Mouse (Mus musculus) Muller cell, postnatal 12 days (primary cell): ENCODE results near the gene Acss2.
"Not testable (repeated sequence)": the region's sequence is repeated elsewhere in the genome, so short reads cannot be mapped to it uniquely, and the experiment has no call there.

Experiments used
- DNase-seq: peaks from one replicate; pipeline ENCODE4 v3.0.0-alpha.2; 2015; ENCODE audit errors: inconsistent ontology term

Gene Acss2

DNA sequence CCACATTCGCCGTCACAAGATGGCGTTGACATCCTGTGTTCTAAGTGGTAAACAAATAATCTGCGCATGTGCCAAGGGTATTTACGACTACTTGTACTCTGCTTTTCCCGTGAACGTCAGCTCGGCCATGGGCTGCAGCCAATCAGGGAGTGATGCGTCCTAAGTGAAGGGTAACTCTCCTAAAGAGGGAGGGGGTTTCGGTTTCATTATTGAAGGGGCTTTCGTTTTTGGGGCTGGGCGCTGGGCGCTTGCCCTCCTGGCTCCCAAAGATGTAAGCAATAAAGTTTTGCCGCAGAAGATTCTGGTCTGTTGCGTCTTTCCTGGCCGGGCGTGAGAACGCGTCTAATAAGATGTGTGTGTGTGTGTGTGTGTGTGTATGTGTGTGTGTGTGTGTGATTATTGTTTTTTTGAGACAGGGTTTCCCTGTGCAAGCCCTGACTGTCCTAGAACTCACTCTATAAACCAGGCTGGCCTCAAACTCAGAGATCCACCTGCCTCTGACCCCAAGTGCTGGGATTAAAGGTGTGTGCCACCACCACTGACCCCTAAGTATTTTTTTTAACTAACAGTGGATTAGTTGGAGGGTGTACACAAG lies 20.8 kb downstream of the Acss2 start:
- not testable (repeated sequence) for DNase-seq

DNA sequence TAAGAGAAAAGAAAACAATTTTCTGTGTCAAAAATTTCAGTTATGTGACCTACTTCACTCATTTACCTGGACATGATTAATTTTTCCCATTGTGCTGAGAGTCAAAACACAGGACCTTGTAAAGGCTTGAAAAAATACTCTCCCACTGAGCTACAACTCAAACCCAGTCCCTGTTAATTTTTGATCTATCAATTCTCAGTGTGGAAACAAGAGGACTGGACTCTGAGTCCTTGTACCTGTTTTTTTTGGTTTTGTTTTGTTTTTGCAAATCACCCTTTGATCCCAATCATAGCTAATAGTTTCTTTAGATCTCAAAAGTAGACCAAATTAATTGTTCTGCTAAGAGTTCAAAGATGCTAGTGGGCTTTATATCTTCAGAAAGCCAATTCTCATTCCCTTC lies 21.9 kb downstream of the Acss2 start:
- no peak for DNase-seq

DNA sequence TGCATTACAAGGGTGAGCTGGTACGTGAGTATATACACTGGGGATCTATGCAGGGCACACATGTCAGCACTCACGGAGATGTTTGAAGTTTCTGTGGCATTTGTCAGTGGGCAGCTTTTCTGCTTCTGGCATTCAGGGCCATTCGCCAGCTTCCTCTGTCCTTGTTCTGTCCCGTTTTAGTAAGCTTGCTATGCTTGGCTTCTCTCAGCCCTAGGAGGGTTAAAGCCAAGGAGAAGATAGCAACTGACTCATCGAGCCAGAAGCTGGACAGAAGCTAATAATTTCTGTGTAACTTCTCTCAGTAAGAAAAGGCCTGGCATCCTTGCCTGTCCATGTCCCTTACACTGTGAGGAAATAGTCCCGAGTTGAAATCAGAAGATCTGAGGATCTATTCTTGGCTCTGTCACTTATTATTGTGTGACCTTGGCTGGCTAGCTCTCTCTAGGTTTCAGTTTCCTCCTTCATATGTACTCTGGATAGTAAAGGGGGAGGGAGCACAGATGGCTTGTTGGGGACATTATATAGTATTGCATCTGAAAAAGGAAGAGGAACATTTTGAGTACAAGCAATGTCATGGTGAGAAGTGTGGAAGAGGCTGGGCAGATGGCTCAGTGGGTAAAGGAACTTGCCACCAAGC lies 23.2 kb downstream of the Acss2 start:
- DNase-seq: peak; percentile 85

DNA sequence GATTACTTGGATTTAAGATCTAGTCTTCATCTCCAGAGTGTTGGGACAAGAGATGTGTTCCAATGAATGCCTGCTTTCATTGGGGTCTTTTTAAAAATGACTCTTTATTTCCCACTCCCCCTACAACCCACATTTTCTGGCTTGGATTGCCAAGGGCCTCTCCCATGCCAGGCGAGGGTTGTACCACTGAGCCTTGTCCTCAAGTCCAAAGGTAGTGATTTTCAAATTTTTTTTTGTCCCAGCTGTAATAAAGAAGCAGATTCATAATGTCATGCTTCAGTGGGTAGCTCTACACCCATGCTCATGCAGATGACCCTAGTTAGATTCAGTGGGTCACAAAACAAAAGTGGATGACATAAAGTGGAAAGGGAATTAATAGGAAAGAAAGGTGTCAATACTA lies 29.2 kb downstream of the Acss2 start:
- DNase-seq: no peak

DNA sequence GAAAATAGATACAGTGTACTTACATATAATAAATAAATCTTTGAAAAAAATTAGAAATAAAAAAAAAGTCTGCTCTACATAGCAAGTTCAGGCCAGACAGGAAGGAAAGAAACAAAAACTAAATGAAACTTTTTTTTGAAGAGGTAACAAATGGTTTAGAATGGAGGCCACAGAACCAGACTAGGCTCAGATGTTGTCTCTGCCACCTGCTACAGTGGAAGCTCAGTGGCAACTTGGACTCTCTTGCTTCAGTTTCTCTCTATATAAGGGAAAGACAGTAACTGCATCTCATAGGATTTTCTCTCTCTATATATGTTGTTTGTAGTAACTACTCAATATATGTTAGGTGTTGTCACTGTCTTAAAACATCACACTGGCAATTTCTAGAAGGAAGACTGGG lies 34.6 kb downstream of the Acss2 start:
- no peak for DNase-seq

DNA sequence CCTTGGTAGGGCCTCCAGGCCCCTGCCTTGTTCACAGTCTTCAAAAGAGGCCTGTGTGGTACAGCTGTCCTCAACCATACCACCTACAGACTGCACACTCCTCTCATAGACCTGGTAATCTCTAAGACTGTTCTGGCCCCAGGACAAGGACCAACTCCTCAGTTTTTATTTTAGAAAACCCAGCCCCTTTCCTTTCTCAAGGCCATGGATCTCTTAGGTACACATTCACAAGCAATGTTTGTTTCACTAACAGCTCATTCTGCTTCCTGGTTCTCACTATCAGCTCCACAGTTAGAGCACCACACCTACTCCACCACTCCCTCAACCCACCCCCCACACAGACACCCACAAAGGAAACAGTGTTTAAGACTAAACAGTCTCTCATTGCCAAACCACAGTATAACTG lies 35.2 kb downstream of the Acss2 start:
- DNase-seq: no peak

DNA sequence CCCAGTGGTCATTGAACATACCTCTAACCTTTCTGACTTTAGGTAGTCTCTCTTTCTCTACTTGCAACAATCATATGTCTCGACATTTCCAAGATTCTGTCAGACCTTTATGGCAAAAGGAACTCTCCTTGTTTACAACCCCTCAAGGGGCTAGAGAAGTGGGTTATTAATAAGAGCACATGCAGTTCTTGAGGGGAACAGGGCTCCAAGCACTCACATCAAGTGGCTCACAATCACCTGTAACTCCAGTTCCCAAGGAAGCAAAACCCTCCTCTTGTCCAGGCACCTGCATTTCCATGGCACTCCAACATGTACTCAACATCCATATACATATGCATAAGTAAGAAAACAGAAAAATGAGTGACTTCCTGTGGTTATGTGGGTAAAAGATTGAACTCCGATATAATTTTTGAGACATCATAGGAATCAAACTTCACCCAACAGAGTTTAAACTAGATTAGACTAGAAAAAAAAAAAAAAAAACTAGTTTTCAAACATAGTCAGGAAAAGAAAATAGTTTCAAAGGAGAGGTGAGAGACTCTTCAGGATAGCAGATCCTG lies 36.8 kb downstream of the Acss2 start:
- DNase-seq: no peak

DNA sequence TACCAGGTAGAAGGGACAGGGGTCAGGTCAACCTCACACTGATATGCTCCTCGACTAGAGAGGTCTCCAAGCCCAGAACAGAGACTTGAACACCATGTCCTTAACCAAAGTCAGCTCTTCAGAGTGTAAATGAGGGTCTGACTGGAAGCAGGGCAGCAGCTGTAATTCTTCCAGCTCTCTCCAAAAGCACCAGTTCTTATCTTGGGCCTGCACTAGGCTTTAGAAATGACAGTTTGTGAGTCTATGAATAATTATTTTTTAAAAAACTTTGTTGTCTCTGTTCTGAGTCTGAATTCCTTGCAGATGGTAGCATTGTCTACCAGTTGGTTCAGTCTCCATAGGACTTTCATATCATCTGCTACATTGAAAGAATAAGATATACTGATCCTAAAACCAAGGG lies 44.5 kb downstream of the Acss2 start:
- DNase-seq: no peak

DNA sequence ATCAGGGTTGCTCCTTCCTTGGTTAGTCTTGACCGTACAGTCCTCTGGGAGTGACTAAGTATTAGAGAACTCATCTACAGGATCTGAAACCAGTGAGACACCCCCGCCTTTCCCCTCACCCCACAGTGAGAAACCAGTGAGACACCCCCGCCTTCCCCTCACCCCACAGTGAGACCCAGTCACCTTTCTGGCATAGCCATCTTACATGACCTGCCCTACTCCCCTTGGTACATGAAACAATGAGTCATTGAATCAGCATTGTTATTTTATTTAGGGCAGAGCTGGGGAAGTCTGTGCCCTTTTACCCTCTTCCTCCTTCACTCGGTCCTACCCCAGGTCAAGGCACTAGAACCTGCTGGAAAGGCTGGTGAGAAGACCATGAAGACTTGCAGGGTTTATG lies 45.2 kb downstream of the Acss2 start:
- DNase-seq: no peak

DNA sequence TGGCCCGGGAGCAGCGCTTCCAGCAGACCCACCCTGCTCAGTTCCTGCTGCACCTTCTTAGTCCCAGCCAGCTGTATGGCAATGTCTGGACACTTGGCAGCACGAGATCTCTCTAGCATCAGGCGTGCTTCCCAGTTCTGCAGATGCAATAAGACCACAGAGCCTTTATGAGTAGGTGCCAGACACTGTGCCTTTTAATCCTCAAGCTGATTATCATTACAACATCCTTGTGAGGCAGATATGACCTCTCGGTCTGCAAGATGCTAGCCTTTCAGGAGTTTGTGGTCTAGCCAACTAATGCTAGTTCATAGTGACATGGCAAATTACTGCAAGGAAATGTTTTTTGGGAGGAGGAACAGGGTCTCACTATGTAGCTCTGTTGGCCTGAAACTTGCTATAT lies 50.0 kb downstream of the Acss2 start:
- DNase-seq: no peak

DNA sequence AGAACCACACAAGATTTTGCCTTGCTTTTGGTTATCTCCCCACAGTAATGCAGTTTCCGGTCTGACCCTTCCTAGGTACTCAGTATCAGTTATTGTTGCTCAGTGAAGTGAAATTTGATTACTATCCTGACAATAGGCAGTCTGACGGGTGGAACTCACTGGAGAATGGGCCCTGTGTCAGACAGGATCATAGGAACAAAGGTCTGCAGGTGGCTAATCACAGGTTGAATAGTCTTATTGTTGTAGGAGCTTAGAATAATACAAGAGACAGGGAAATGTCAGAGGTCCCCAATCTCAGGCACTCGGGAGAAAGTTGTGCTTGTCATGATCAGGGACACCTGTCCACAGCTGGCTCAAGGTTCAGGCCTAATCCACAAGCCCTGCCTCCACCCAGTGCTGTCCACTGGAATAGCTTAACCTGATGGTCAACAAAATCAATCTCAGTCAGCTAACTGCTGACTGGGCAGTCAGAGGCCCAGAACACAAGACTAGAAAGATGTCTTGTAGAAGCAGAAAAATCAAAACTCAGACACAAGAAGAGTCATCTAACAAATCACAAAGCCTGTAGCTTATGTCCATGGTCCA lies 51.6 kb downstream of the Acss2 start:
- DNase-seq: no peak

DNA sequence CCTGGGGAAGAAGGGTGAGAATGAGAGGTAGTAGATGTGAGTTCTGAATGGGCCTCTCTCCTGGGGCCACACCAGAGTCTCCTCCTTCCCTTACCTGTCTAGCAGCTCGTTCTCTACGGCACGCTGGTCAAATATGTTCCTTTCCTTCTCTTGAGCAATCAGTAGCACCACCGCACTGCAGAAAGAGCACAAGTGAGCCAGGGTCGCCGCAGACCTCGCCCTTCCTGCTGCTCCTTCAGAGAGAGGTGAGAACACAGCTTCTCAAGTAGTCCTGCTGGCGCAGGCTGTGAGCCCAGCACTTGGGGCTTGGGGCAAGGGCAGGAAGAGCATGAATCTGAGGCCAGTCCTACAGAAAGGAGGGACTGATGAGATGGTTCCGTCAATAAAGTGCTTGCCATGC lies 55.3 kb downstream of the Acss2 start:
- no peak for DNase-seq

DNA sequence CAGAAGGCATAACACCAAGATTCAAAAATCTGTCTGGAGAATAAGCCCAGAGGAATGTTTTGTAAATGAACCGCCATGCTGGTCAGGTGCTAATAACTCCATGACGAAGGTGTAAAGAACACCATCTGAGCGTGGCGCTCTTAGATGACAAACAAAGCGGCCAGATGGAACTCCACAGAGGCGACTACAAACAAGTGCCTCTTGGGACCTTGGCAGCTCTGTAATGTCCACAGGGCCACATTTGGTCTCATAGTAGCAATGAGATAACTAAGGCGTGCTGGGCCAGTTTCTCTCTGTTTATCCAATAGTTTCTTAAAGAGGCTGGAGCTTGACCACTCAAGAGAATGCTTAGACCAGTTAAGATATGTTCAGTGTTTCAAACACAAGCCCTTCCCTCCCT lies 56.2 kb downstream of the Acss2 start:
- DNase-seq: no peak

DNA sequence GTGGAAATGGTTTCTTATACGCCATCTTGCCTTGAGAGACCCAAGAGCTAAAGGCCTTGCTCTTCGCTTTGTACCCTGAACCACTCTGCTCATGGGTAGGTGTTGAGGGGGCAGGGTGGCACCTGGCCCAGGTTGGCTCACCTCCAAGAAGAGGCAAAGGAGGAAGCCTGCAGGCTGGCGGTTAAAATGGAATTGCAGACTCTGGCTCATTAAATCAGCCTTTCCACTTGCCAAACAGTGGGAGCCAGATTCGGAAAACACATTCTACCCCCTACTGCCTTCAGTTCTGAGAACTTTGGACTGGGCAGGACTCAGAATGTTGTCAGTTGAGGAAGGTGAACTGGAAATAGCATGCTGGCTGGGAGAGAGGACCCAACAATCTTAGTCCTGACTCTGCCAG lies 57.0 kb downstream of the Acss2 start:
- DNase-seq: no peak

DNA sequence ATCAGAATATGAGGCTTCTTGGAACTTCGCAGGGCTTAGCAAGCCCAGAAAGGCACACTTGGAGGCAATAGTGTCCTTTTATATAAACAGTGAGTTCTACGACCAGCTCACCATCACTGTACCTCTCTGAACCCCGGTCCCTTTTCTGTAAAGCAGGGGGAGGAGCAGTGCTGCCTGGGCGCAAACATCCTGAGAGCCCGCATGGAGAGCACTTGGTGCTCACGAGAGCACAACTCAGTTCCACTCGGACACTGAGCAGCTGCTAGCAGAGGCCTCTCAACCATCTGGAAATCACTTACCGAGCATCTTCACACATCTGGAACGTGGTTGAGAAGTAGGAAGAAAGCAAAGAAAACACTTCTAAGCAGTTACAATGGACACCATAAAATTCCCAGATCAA lies 58.9 kb downstream of the Acss2 start:
- DNase-seq: no peak

DNA sequence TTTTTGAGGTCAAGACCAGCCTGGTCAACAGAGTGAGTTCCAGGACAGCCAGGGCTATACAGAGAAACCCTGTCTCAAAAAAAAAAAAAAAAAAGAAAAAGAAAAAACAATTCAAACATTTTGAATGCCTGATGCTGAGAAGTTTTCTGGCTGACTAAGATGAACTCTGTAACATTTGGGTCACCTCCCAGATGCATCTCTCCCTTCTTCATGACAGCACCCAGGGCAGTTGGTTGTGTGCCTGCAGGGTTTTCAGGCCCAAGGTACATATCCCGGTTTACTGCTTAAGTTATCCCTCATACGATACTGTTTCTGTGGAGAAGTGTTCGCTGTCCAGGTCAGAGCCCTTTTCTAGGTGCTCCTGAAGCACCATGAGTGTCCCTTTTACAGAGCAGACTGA lies 62.6 kb downstream of the Acss2 start:
- no peak for DNase-seq

DNA sequence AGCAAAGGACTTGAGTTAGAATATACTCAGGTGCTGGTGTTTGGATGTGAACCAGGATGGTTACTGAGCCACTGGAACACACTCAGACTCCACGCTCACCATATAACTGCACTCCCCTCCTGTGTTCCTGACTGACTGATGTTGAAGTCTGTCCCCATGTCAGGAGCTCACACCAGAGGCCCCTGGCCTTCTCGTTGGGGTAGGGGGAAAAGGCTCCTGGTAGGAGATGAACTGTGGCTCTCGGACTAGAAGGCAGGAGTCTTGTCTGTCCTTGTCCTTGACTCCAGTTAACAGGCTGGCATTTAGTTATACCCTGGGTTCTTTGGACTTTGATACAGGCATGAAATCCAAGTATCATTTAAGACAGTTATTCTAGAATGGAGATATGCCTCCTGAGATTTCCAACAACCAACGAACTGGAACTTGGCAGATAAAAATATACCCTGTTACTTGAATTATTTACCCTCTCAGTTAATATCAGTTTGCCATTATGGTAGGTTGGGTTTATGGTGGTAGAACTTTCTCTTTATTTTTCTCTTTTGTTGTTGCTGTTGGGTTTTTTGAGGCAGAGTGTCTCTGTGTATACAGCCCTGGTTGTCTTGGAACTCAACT lies 64.7 kb downstream of the Acss2 start:
- DNase-seq: no peak

DNA sequence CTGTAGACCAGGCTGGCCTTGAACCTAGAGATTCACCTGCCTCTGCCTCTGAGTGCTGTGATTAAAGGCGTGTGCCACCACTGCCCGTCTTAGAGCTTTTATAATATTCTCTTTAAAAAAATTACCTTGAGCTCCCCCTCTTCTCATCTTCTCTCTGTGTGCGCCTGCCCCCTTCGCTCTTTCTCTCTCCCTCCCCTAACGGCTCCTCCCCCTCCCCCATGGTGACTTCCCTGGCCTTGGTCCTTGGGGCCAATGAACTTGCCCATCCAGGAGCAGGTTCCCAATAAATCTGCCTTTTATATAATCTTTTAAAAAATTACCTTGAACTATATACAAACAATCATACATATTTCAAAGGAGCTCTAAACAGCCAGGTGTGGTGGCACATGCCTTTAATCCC lies 65.2 kb downstream of the Acss2 start:
- DNase-seq: no peak

DNA sequence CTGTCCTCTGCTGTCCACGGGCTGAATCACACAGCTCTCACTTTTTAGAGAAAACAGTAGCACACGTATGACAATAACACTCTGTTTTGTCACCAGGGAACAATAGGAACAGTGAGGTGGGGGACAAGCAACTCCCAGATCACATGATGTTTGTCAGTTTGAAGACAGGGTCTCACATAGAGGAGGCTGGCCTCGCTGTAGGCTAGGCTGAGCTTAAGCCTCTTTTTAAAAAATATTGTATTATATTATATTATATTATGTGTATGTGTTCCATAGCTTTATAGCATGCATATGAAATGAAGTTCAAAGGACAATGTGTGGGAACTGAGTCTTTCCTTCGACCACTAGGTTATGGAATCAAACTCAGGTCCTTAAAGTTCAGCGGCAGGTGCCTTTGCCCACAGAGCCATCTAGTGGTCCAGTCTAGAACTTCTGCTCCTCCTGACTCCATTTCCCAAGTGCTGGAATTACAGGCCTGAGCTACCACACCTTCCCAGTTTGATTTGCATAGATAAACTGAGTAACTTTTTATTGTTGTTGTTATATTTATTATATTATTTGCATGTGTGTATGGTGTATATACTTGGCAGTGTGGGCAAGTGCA lies 66.3 kb downstream of the Acss2 start:
- peak; percentile 67 for DNase-seq

DNA sequence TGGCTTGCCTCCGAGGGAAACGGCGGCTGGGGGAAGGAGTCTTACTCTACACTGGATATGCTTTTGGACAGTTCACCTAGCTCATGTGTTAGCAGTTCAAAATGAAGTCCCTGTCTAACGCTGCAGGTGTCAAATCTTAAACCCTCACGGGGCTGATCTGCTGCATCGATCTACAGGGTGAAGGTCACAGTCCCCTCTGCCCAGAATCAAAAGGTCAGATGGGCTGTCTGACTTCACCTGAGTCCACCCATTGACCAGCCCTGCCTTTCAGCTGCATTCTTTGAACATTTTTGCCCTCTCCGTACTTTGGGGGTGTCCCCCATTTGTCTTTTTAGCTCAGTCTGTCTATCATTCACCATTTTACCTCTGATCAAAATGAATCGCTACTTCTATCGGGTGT lies 67.3 kb downstream of the Acss2 start:
- no peak for DNase-seq

DNA sequence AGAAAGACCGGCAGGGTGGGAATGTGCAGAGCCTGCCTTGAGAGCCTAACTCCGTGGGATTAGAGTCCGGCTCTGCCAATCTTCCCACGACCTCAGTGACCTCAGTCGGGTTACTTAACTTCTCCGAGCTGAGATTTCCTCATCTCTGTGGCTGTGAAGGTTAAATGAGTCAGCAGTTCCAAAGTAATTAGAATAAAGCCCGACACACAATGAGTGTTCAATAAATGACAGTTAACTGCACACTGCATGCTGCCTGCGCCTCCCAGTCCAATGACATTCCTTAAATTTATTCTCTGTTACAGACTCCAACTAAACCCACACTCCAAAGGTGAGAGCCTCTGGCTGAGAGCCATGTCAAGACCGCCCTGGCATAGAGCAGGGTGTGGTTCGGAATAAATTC lies 67.7 kb downstream of the Acss2 start:
- peak; percentile 69 for DNase-seq

DNA sequence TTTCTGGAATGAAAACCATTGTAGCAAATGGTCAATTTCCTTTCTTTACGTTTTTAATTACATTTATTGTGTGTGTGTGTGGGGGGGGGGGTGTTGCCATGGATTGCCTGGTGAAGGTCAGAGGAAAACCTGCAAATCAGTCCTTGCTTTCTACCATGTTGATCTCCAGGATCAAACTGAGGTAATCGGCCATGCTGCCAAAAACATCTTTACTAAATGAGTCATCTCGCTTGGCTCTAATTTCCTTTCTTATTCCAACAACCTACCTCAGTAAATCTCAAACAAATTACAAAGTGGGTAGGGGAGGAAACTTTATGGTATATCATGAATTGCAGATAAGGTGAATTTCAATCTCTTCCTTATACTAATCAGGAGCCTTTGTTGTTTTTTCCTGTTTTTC lies 70.4 kb downstream of the Acss2 start:
- no peak for DNase-seq

DNA sequence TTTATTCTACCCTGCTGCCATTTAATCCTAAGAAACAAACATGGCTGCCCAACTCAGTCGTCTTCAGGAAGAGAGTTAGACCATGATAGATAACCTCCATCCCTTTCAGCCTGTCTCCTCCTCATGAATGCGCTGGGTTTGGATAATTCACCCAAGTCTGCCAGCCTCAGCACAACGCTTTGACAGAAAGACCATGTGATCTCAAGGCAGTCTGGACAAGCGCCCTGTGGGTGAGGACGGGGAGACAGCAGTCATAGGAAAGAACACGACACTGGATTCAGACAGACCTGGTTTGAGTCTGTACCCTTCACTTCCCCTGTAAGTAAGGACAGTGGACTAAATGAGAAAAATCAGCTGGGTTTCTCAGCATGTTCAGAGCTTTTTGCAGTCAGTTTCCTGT lies 71.8 kb downstream of the Acss2 start:
- no peak for DNase-seq
